Mouse (Mus musculus) liver, embryonic 14.5 days (tissue): ENCODE measurements at regions not wholly inside any gene's neighbourhood (a gene's known extent, or its start where the extent isn't known, plus 50 kb on each side); places are given as distances from the start of the nearest gene placed in this dataset.

Experiments
- ATAC-seq: fragments of 200-750 bp; cut with Nextera tagmentation; 2 replicates; pipeline ENCODE4 v1.8.0; 2017; ENCODE audit warnings: moderate number of reproducible peaks, mild to moderate bottlenecking, moderate library complexity; ENCODE audit not compliant: insufficient read depth
- DNase-seq, 3 experiments: peaks; one replicate each; pipeline ENCODE4 v3.0.0-alpha.2; 2012 to 2013; ENCODE audit warnings: low read depth in 3 of 3, low spot score in 3 of 3
- H3K27ac ChIP-seq: fragments of 300-500 bp; sonication (generic); 2 replicates; pipeline ENCODE4 v1.5.1; 2014; ENCODE audit warnings: moderate library complexity, mild to moderate bottlenecking, control low read depth, inconsistent platforms
- H3K27me3 ChIP-seq: fragments of 300-500 bp; sonication (generic); 2 replicates; pipeline ENCODE4 v1.6.1; 2014; ENCODE audit warnings: mild to moderate bottlenecking, low read length, moderate library complexity; ENCODE audit not compliant: control insufficient read depth, insufficient read depth
- H3K36me3 ChIP-seq: fragments of 300-500 bp; sonication (generic); replicated peaks from 2 replicates; pipeline ENCODE4 v1.6.1; 2014; ENCODE audit warnings: low read depth; ENCODE audit not compliant: control insufficient read depth, insufficient read depth
- H3K4me1 ChIP-seq, 2 experiments: fragments of 200-500 bp in 1 of 2; fragments of 300-500 bp in 1 of 2; sonication (generic) in 1 of 2; replicated peaks; 2 replicates each; pipeline ENCODE4 v1.6.1; 2012 to 2014; ENCODE audit warnings: antibody characterized with exemption in 1 of 2, inconsistent platforms in 1 of 2, low read length in 1 of 2; ENCODE audit not compliant: control insufficient read depth in 2 of 2, insufficient read depth in 2 of 2
- H3K4me2 ChIP-seq: fragments of 300-500 bp; sonication (generic); 2 replicates; pipeline ENCODE4 v1.6.1; 2014; ENCODE audit warnings: low read depth, mild to moderate bottlenecking, control low read depth, moderate library complexity
- H3K4me3 ChIP-seq, 2 experiments: fragments of 200-500 bp in 1 of 2; fragments of 300-500 bp in 1 of 2; sonication (generic) in 1 of 2; 2 replicates each; pipeline ENCODE4 v1.5.1; 2012 to 2014; ENCODE audit warnings: low read depth in 2 of 2, low read length in 2 of 2, mild to moderate bottlenecking in 2 of 2, control low read depth in 1 of 2, inconsistent platforms in 1 of 2, moderate library complexity in 1 of 2; ENCODE audit not compliant: insufficient read depth in 1 of 2
- H3K9ac ChIP-seq: fragments of 300-500 bp; sonication (generic); replicated peaks from 2 replicates; pipeline ENCODE4 v1.6.1; 2014; ENCODE audit warnings: mild to moderate bottlenecking, control low read depth, moderate library complexity
- H3K9me3 ChIP-seq: fragments of 300-500 bp; sonication (generic); 2 replicates; pipeline ENCODE4 v1.6.1; 2016; ENCODE audit warnings: low read length, mixed read lengths; ENCODE audit not compliant: control insufficient read depth
- CTCF ChIP-seq: IDR thresholded peaks from 2 replicates; pipeline ENCODE4 v1.5.1; 2016; ENCODE audit warnings: antibody characterized with exemption, low read depth, control low read depth
- EP300 ChIP-seq: IDR thresholded peaks from 2 replicates; pipeline ENCODE4 v1.6.1; 2016; ENCODE audit warnings: antibody characterized with exemption, low read depth
- WGBS: fragments of 180-500 bp; shearing (Covaris S2); extraction: QIAGEN DNeasy Blood & Tissue Kit; methylation state at CpG from one replicate; pipeline ENCODE4 v1.1.7; 2014; ENCODE audit not compliant: insufficient replicate concordance; 5-methylcytosine and 5-hydroxymethylcytosine counted together

DNA sequence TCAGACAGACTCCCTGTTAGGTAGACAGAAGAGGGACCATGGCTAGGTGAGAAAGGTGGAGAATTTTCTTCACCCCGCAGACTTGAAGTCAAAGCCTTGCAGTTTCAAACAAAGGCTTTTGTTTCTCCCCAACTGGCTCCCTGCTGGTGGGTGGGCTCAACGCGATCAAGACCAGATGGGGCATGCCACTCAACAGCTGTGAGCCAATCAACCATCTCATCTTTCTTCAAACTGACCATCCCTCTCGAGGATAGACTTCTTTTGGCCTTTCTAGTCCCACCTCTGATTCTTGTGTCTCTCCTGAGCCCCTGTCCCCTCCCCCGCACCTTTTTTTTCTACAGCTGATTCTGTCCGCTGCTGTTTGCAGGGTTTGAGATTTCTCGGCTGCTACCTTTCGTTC lies 212.5 kb upstream of the Fermt1 start:
- no peak overlapping the region for H3K4me2 ChIP-seq
- no peaks in the 10 kb centered on the region for H3K27me3 ChIP-seq
- no peaks in the 10 kb centered on the region for H3K4me1 ChIP-seq
- TF ChIP-seq EP300 (no peak), CTCF (no peak)
- WGBS = 54% methylated on average over 8 of the region's 8 CpGs
- DNase-seq = no peak
- H3K9me3 ChIP-seq = no peaks in the 10 kb centered on the region
- no peak overlapping the region for H3K9ac ChIP-seq
- no peak overlapping the region for H3K4me3 ChIP-seq
- H3K36me3 ChIP-seq = no peaks in the 10 kb centered on the region
- ATAC-seq = no peak
- no peak overlapping the region for H3K27ac ChIP-seq

DNA sequence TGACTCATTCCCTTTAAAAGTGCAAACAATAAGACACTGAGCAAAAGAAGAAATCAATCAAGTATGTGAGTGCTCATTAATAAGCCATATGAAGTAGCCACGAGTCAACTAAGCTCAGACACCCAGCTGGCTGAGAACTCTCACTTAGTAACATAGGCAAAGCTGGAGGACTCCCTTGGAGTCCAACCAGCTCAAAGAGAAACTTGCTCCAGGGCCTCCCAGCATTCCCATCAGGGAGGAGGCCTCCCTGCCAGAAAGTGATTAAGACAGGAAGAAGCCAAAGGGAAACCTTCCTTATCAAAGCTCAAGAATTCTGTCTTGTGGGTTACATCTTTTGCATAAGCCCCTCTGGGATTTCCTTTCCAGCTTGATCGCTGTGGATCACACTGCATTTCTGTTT lies 213.7 kb upstream of the Fermt1 start:
- H3K4me2 ChIP-seq = no peak overlapping the region
- WGBS = 13% methylated on average over 2 of the region's 2 CpGs
- TF ChIP-seq CTCF (no peak), EP300 (no peak)
- DNase-seq = no peak
- H3K27me3 ChIP-seq = no peaks in the 10 kb centered on the region
- ATAC-seq = no peak
- H3K4me1 ChIP-seq = no peaks in the 10 kb centered on the region
- H3K27ac ChIP-seq = no peak overlapping the region
- H3K9ac ChIP-seq = no peak overlapping the region
- H3K9me3 ChIP-seq = no peaks in the 10 kb centered on the region
- no peaks in the 10 kb centered on the region for H3K36me3 ChIP-seq
- no peak overlapping the region for H3K4me3 ChIP-seq

GRCm38 (mm10) chr2:133176411-133176810 lies 230.7 kb upstream of the Fermt1 start:
- H3K4me1 ChIP-seq = no peaks in the 10 kb centered on the region
- no peak overlapping the region for H3K9ac ChIP-seq
- no peak for TF ChIP-seq EP300
- no peak for TF ChIP-seq CTCF
- ATAC-seq = no peak
- no peaks in the 10 kb centered on the region for H3K36me3 ChIP-seq
- H3K27ac ChIP-seq = no peak overlapping the region
- no peaks in the 10 kb centered on the region for H3K27me3 ChIP-seq
- DNase-seq = no peak
- H3K9me3 ChIP-seq = no peaks in the 10 kb centered on the region
- H3K4me3 ChIP-seq = no peak overlapping the region
- no peak overlapping the region for H3K4me2 ChIP-seq
- WGBS = 57% methylated on average over 3 of the region's 3 CpGs

DNA sequence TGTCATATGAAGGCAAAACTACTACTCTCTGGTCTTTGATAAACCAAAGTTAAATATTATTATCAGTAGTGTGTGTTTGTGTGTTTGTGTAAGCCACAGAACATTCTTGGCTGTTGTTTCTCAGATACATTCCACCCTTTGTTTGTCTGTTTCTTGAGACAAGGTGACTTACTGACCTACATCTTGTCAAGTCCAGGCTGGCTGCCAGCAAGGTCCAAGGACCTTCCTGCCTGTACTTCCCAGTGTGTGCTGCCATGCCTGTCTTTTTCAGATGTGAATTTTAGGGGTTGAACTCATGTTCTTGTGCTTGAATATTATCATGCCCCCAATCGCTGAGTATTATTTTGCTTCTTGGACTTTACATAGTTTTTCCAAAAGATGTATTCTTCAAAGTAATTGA lies 235.5 kb upstream of the Fermt1 start:
- WGBS = 62% methylated on average over 1 of the region's 1 CpGs
- no peak overlapping the region for H3K9ac ChIP-seq
- TF ChIP-seq CTCF = no peak
- TF ChIP-seq EP300 = no peak

GRCm38 (mm10) chr2:133182920-133183319 lies 237.2 kb upstream of the Fermt1 start:
- 45% methylated on average over 4 of the region's 4 CpGs for WGBS
- Histone ChIP-seq H3K4me3 (no peak overlapping the region), H3K27ac (no peak overlapping the region), H3K27me3 (no peaks in the 10 kb centered on the region), H3K9me3 (no peaks in the 10 kb centered on the region), H3K36me3 (no peaks in the 10 kb centered on the region), H3K4me1 (no peaks in the 10 kb centered on the region), H3K4me2 (no peak overlapping the region), H3K9ac (no peak overlapping the region)
- TF ChIP-seq CTCF = no peak
- no peak for TF ChIP-seq EP300
- ATAC-seq (no peak), DNase-seq (no peak)

More for the DNA sequence above, 235.5 kb upstream of the Fermt1 start:
- DNase-seq = no peak
- no peaks in the 10 kb centered on the region for H3K27me3 ChIP-seq
- H3K36me3 ChIP-seq = no peaks in the 10 kb centered on the region
- no peaks in the 10 kb centered on the region for H3K4me1 ChIP-seq
- H3K9me3 ChIP-seq = no peaks in the 10 kb centered on the region
- H3K27ac ChIP-seq = no peak overlapping the region
- H3K4me2 ChIP-seq = no peak overlapping the region
- H3K4me3 ChIP-seq = no peak overlapping the region
- ATAC-seq = no peak
